Mouse (Mus musculus) C2C12 (cell line): ENCODE data around the gene Emilin3.

Experiments
- CEBPB ChIP-seq: IDR thresholded peaks from one replicate; pipeline ENCODE4 v1.6.1; 2011; ENCODE audit warnings: low read depth, mild to moderate bottlenecking, control low read depth, moderate library complexity
- CTCF ChIP-seq: IDR thresholded peaks from one replicate; pipeline ENCODE4 v1.5.1; 2011; ENCODE audit not compliant: control insufficient read depth, insufficient read depth, insufficient read length
- FOSL1 ChIP-seq: IDR thresholded peaks from one replicate; pipeline ENCODE4 v1.8.0; 2011; ENCODE audit warnings: mild to moderate bottlenecking, low read length; ENCODE audit not compliant: poor library complexity, insufficient read depth, severe bottlenecking
- MAX ChIP-seq: IDR thresholded peaks from one replicate; pipeline ENCODE4 v1.6.1; 2011; ENCODE audit warnings: mild to moderate bottlenecking, control low read depth
- MYOD1 ChIP-seq: IDR thresholded peaks from one replicate; pipeline ENCODE4 v1.6.1; 2011; ENCODE audit warnings: low read depth; ENCODE audit not compliant: control insufficient read depth, insufficient read length
- MYOG ChIP-seq: IDR thresholded peaks from one replicate; pipeline ENCODE4 v1.6.1; 2011; ENCODE audit not compliant: control insufficient read depth, insufficient read length; ENCODE audit errors: extremely low read depth
- USF1 ChIP-seq: IDR thresholded peaks from one replicate; pipeline ENCODE4 v1.6.1; 2011; ENCODE audit warnings: low read depth, mild to moderate bottlenecking, control low read depth, moderate library complexity

GRCm38 (mm10) chr2:160933890-160934289 is 21.8 kb upstream of the Emilin3 start:
- TF ChIP-seq CTCF (no peak), MYOG (no peak), USF1 (no peak), MAX (no peak), CEBPB (no peak), MYOD1 (no peak), FOSL1 (no peak)
